Mouse (Mus musculus) lung, postnatal 14 days (tissue): ENCODE data around the gene 2610001J05Rik.

Experiments used
- DNase-seq: peaks from one replicate; pipeline ENCODE4 v3.0.0; 2021

2610001J05Rik gene

DNA sequence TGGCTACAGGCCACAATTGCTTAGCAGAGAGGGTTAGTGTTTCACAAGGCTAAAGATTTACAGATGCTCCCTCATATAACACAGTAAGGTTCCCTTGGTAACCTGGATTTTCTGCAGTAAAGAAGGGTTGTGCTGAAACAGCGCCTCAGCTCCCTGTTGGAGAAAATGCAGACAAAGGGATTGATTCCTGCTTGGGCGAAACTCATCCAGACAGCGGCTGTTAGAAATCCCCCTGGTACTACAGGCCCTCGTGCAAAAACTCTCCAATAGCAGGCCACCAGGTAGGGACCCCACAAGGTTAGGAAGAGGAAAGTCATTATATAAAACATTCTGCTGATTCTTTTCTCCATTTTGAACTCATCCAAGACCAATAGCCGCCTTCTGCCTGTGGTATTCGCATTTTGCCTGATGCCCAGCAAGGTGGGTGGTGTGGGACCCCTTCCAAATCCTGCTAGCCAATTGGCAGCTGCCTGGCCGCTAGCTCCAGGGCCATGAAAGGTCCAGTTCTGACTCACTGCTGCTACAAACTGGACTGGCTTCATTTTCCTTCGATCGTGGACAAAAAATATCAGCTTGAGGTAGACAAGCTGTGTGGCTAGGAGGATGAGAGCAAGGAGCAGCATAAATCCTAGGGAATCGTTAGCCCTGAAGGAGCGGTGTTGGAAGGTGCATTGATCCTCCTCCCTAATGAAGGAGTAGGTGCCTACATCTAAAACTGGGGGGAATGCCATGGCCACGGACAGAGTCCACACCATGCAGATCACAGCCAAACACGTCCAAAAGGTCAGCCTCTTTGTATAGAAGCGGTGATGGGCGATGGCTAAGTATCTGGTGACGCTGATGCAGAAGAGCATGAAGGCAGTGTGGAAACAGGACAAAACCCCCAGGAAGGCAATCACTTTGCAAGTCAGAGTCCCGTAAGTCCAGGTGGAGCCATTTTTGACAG, 35.3 kb downstream of the 2610001J05Rik start:
- no peak for DNase-seq

DNA sequence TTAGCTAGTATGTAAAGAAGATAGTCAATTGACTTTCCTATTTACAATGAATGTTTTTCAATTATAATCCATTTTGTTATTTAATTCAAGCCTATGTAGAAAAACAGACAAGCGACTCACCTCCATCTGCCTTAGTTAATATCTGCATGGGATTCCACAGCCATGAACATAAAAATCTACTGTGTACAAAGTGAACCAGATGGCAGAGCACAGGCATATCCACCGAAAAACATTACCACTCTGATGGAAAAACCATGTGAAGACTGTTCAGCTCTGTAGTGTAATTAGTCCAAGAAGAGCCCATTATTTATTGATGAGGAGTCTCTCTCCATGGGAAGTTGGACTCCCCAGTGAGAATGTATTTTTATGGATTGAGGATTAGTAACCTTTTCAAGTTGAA, 38.5 kb downstream of the 2610001J05Rik start:
- DNase-seq = no peak

DNA sequence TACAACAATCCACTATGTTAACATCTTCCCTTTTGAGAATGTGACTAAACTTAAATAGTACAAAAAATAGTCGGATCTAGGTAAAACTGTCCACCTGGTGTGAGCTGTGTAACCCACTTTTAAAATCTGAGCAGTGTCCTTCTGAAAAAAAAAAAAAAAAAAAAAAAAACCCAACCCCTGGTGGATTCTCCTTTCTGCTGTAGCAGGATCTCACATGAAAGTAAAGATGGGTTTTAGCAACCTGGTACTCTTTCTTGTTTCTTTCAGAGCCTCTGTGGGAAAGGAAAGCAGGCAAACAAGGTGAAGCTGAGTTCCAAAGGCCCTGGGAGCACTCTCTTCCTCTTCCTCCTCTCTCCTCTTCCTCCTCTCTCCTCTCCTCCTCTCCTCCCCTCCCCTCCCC, 42.4 kb downstream of the 2610001J05Rik start:
- no peak for DNase-seq
